Mouse (Mus musculus) ZHBTc4 (cell line): ENCODE measurements around the gene Gm3636.
"Not testable (repeated sequence)": the region's sequence is repeated elsewhere in the genome, so short reads cannot be mapped to it uniquely, and the experiment has no call there.

Experiments used
- DNase-seq: peaks from one replicate; pipeline ENCODE4 v3.0.0-alpha.2; 2011; ENCODE audit warnings: low read depth, low spot score

Gene Gm3636

DNA sequence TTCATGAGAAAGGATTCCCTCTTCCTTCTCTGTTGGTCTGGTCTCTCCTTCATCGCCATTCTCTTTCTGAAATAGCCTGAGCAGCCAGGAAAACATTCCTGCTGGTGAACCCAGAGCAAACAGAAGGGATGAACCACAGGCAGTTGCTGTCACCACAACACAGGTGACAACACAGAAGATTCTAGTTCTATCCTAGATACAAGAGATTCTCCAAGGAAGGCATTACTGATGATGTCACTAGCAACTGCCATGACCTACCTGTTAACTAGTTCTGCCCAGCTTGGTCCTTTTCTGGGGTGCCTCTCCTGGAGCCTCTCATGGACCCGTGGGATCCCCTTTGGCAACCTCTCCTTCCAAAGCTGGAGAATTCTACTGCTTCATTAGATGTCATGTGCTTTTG lies at the start of gene Gm3636:
TSS of gene Gm3636 (minus strand) at position 101 of the 400 bp plus-strand sequence.
- not testable (repeated sequence) for DNase-seq

GRCm38 (mm10) chr14:6774311-6774710 lies 32.2 kb upstream of the Gm3636 start, which contains the start of gene Gm8362:
TSS of gene Gm8362 (minus strand) at chr14:6774411.
- not testable (repeated sequence) for DNase-seq

GRCm38 (mm10) chr14:6757231-6757536 lies 15.1 kb upstream of the Gm3636 start:
- not testable (repeated sequence) for DNase-seq

DNA sequence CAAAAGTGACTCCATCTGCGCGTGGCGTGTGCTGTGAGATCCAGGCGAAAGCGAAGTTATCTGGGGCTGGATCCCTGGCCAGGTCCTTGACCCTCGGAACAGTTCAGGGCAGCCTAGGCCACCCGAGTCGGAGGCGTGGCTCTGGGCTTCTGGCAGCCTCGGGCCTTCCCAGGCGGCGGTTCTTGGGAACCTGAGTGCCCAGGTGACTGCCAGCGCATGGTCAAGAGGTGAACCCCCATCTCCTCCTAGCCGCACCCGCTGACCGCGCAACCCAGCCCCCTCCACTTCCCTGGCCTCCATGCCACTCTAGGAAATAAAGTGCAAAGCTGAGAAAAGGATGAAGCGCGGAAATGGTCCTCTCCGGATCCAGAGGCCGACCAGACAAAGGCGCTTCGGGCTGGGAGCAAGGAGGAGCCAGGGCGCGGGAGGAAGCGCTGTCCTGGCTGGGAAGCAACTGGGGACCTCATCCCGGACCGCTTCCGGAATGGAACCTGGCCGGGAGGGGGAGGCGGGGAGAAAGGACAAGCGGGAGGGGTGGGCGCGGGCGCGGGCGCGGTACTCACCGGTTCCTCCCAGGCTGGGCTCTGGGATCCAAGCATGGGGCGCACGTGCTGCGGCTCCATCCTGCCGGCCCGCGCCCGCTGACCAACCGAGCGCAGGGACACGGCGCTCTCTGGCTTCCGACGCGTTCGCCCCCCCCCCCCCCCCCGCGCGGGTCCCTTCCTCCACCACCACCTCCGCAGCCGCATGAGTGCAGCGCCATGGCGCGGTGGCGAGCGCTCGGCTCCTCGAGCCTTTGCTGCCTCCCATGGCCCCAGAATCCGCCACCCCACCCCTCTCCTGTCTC lies 14.5 kb upstream of the Gm3636 start:
- not testable (repeated sequence) for DNase-seq

- DNase-seq = not testable (repeated sequence)
Observed at GRCm38 (mm10) chr14:6720151-6720550, 22.0 kb downstream of the Gm3636 start, which contains the start of gene Gm8050. TSS of gene Gm8050 (minus strand) at chr14:6720251.
